Mouse (Mus musculus) MEL (cell line): ENCODE results near the gene Pcbp4. TPM values are rescaled to one million over a fixed set of nuclear protein-coding genes. Genes with fewer than 3 reads are reported as not detected.

Experiments used
- DNase-seq: peaks from one replicate; pipeline ENCODE4 v3.0.0; 2011; ENCODE audit warnings: low read depth, low spot score
- H3K27ac ChIP-seq: 2 replicates; pipeline ENCODE4 v1.5.1; 2012; ENCODE audit warnings: low read depth, mild to moderate bottlenecking, control low read depth, low read length, moderate library complexity; ENCODE audit not compliant: control insufficient read depth
- H3K27me3 ChIP-seq, 2 experiments: fragments of 150-350 bp in 1 of 2; sonication (generic) in 1 of 2; 2 replicates each; pipeline ENCODE4 v1.6.1; 2012; ENCODE audit warnings: low read length in 2 of 2, mild to moderate bottlenecking in 2 of 2, improper control_type of control experiment in 1 of 2, moderate library complexity in 1 of 2; ENCODE audit not compliant: insufficient read depth in 2 of 2, control insufficient read depth in 1 of 2
- H3K36me3 ChIP-seq, 2 experiments: 2 replicates each; pipeline ENCODE4 v1.6.1; 2012 to 2014; ENCODE audit warnings: low read length in 2 of 2, improper control_type of control experiment in 1 of 2, inconsistent platforms in 1 of 2, mild to moderate bottlenecking in 1 of 2; ENCODE audit not compliant: insufficient read depth in 2 of 2, control insufficient read depth in 1 of 2
- H3K4me1 ChIP-seq, 2 experiments: fragments of 150-350 bp in 1 of 2; sonication (generic) in 1 of 2; 2 replicates each; pipeline ENCODE4 v1.6.1; 2012; ENCODE audit warnings: low read length in 2 of 2, improper control_type of control experiment in 1 of 2, mild to moderate bottlenecking in 1 of 2; ENCODE audit not compliant: insufficient read depth in 2 of 2, control insufficient read depth in 1 of 2
- H3K4me3 ChIP-seq, 2 experiments: fragments of 150-350 bp in 1 of 2; sonication (generic) in 1 of 2; 2 replicates each; pipeline ENCODE4 v1.5.1; 2012; ENCODE audit warnings: low read depth in 2 of 2, low read length in 2 of 2, mild to moderate bottlenecking in 2 of 2, moderate library complexity in 2 of 2, control low read depth in 1 of 2, improper control_type of control experiment in 1 of 2; ENCODE audit not compliant: control insufficient read depth in 1 of 2, insufficient read depth in 1 of 2
- H3K79me2 ChIP-seq: 2 replicates; pipeline ENCODE4 v1.6.1; 2012; ENCODE audit warnings: mild to moderate bottlenecking, low read length, moderate library complexity; ENCODE audit not compliant: control insufficient read depth, poor library complexity, insufficient read depth
- H3K9ac ChIP-seq: 2 replicates; pipeline ENCODE4 v1.6.1; 2012; ENCODE audit warnings: low read depth, mild to moderate bottlenecking, control low read depth, low read length, moderate library complexity; ENCODE audit not compliant: control insufficient read depth, poor library complexity, severe bottlenecking
- H3K9me3 ChIP-seq: fragments of 150-350 bp; sonication (generic); replicated peaks from 2 replicates; pipeline ENCODE4 v1.6.1; 2012; ENCODE audit warnings: mild to moderate bottlenecking, low read length, improper control_type of control experiment, moderate library complexity; ENCODE audit not compliant: insufficient read depth
- CHD1 ChIP-seq: IDR thresholded peaks from 2 replicates; pipeline ENCODE4 v1.6.1; 2012; ENCODE audit warnings: low read depth, mild to moderate bottlenecking, inconsistent platforms, low read length, improper control_type of control experiment
- CHD2 ChIP-seq: IDR thresholded peaks from 2 replicates; pipeline ENCODE4 v1.6.1; 2011; ENCODE audit warnings: low read length, improper control_type of control experiment
- CTCF ChIP-seq, 3 experiments: IDR thresholded peaks in 2 of 3; conservative IDR thresholded peaks in 1 of 3; 2 replicates each; pipeline ENCODE4 v1.5.1; 2011 to 2012; ENCODE audit warnings: low read length in 3 of 3, low read depth in 2 of 3, mild to moderate bottlenecking in 2 of 3, improper control_type of control experiment in 1 of 3, inconsistent platforms in 1 of 3, mixed read lengths in 1 of 3, moderate library complexity in 1 of 3; ENCODE audit not compliant: control insufficient read depth in 1 of 3, insufficient read depth in 1 of 3, poor library complexity in 1 of 3, severe bottlenecking in 1 of 3
- E2F4 ChIP-seq: IDR thresholded peaks from 2 replicates; pipeline ENCODE4 v1.6.1; 2011; ENCODE audit warnings: low read depth, low read length, improper control_type of control experiment, borderline replicate concordance
- EP300 ChIP-seq, 2 experiments: IDR thresholded peaks; 2 replicates each; pipeline ENCODE4 v1.6.1; 2011; ENCODE audit warnings: improper control_type of control experiment in 2 of 2, low read length in 2 of 2, low read depth in 1 of 2, mild to moderate bottlenecking in 1 of 2
- ETS1 ChIP-seq: IDR thresholded peaks from 2 replicates; pipeline ENCODE4 v1.6.1; 2012; ENCODE audit warnings: low read depth, mild to moderate bottlenecking, inconsistent platforms, low read length, improper control_type of control experiment, moderate library complexity
- GABPA ChIP-seq: IDR thresholded peaks from 2 replicates; pipeline ENCODE4 v1.6.1; 2012; ENCODE audit warnings: low read depth, mild to moderate bottlenecking, inconsistent platforms, low read length, improper control_type of control experiment, moderate library complexity
- HCFC1 ChIP-seq: IDR thresholded peaks from 2 replicates; pipeline ENCODE4 v1.6.1; 2012; ENCODE audit warnings: low read depth, mild to moderate bottlenecking, inconsistent platforms, low read length, improper control_type of control experiment, moderate library complexity
- JUND ChIP-seq: IDR thresholded peaks from 2 replicates; pipeline ENCODE4 v1.6.1; 2011; ENCODE audit warnings: low read depth, mild to moderate bottlenecking, improper control_type of control experiment, low read length
- KAT2A ChIP-seq: conservative IDR thresholded peaks from 2 replicates; pipeline ENCODE4 v1.6.1; 2012; ENCODE audit warnings: low read depth, low read length, improper control_type of control experiment, inconsistent platforms
- MAFK ChIP-seq: IDR thresholded peaks from 2 replicates; pipeline ENCODE4 v1.6.1; 2011; ENCODE audit warnings: low read depth, mild to moderate bottlenecking, low read length, improper control_type of control experiment, borderline replicate concordance
- MAX ChIP-seq: IDR thresholded peaks from 2 replicates; pipeline ENCODE4 v1.6.1; 2011; ENCODE audit warnings: low read length, improper control_type of control experiment
- MAZ ChIP-seq: IDR thresholded peaks from 2 replicates; pipeline ENCODE4 v1.6.1; 2012; ENCODE audit warnings: low read depth, mild to moderate bottlenecking, inconsistent platforms, low read length, improper control_type of control experiment
- MEF2A ChIP-seq: IDR thresholded peaks from 2 replicates; pipeline ENCODE4 v1.6.1; 2014; ENCODE audit warnings: low read depth, mild to moderate bottlenecking, inconsistent platforms, low read length, improper control_type of control experiment; ENCODE audit not compliant: poor library complexity, insufficient replicate concordance, severe bottlenecking; ENCODE audit errors: extremely low read depth
- MXI1 ChIP-seq: IDR thresholded peaks from 2 replicates; pipeline ENCODE4 v1.6.1; 2011; ENCODE audit warnings: mild to moderate bottlenecking, low read depth, low read length, improper control_type of control experiment
- NELFE ChIP-seq: IDR thresholded peaks from 2 replicates; pipeline ENCODE4 v1.6.1; 2011; ENCODE audit warnings: low read depth, low read length, improper control_type of control experiment
- NRF1 ChIP-seq: IDR thresholded peaks from 2 replicates; pipeline ENCODE4 v1.6.1; 2014; ENCODE audit warnings: low read depth, mild to moderate bottlenecking, inconsistent platforms, low read length, improper control_type of control experiment, moderate library complexity; ENCODE audit not compliant: poor library complexity, insufficient read depth, severe bottlenecking
- POLR2AphosphoS2 ChIP-seq: IDR thresholded peaks from 2 replicates; pipeline ENCODE4 v1.6.1; 2011; ENCODE audit warnings: low read length, improper control_type of control experiment
- RAD21 ChIP-seq: IDR thresholded peaks from 2 replicates; pipeline ENCODE4 v1.6.1; 2011; ENCODE audit warnings: mild to moderate bottlenecking, low read depth, low read length, improper control_type of control experiment
- SIN3A ChIP-seq: IDR thresholded peaks from 2 replicates; pipeline ENCODE4 v1.6.1; 2012; ENCODE audit warnings: low read length, improper control_type of control experiment, inconsistent platforms
- SMC3 ChIP-seq: IDR thresholded peaks from 2 replicates; pipeline ENCODE4 v1.6.1; 2011; ENCODE audit warnings: low read depth, low read length, improper control_type of control experiment
- TAL1 ChIP-seq: IDR thresholded peaks from 2 replicates; pipeline ENCODE4 v1.6.1; 2012; ENCODE audit warnings: mild to moderate bottlenecking, inconsistent platforms, low read length, moderate library complexity, mixed read lengths
- UBTF ChIP-seq: IDR thresholded peaks from 2 replicates; pipeline ENCODE4 v1.6.1; 2012; ENCODE audit warnings: low read depth, mild to moderate bottlenecking, inconsistent platforms, low read length, improper control_type of control experiment, moderate library complexity, borderline replicate concordance; ENCODE audit not compliant: insufficient read depth
- ZC3H11A ChIP-seq: IDR thresholded peaks from 2 replicates; pipeline ENCODE4 v1.6.1; 2012; ENCODE audit warnings: low read depth, mild to moderate bottlenecking, inconsistent platforms, low read length, improper control_type of control experiment
- ZMIZ1 ChIP-seq: IDR thresholded peaks from 2 replicates; pipeline ENCODE4 v1.6.1; 2012; ENCODE audit warnings: low read depth, mild to moderate bottlenecking, inconsistent platforms, low read length, improper control_type of control experiment, moderate library complexity
- polyA plus RNA-seq, 2 experiments: library from polyadenylated mRNA; stranded (reverse) in 1 of 2; unstranded in 1 of 2; fragments of >175 nt in 1 of 2; fragments of >200 nt in 1 of 2; gene quantifications; 2 replicates each; pipeline versions ENCODE4 v1.2.1 to v1.2.4; 2012; ENCODE audit warnings: low replicate concordance in 2 of 2, low read depth in 1 of 2; ENCODE audit not compliant: insufficient read length in 2 of 2, insufficient read depth in 1 of 2, missing spikeins in 1 of 2
- total RNA-seq: library from RNA; depleted of rRNA; stranded (reverse); fragments of 300-350 nt; gene quantifications from 2 replicates; pipeline ENCODE4 v1.2.3, GENCODE M21; 2012

Pcbp4 gene
- total and polyA plus RNA-seq, 3 experiments: 7.7 to 36.6 TPM; not detected in 1

DNA sequence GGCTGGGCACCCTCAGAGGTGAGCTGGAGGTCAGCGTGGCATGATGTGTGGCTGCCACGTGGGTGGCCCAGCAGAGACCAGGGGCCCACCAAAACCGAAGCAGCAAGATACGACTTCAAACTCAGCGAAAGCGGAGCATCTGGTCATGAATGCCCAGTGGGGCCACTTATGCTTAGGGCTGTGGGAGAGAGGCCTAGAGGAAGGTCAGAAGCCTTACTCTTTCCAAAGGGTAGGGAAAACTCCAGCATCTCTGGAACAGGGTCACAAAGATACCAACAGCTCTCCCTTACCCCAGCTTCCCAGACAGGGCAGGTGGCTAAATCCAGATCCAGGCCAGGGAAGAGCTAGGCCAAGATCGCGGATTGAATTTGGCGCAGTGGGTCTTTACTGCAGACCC, 4.1 kb downstream of the Pcbp4 start:
- Histone ChIP-seq H3K9me3 (no peaks in the 10 kb centered on the region), H3K4me1 (peaks cover 0 to 3% of the 10 kb centered on the region in 2 experiments; a peak in 2 of 4 replicates), H3K27me3 (no peaks in the 10 kb centered on the region), H3K36me3 (peaks cover 0 to 2% of the 10 kb centered on the region in 2 experiments; a peak in 2 of 4 replicates), H3K79me2 (no peaks in the 10 kb centered on the region; the same call in 1 of the 2 replicates), H3K9ac (no peak overlapping the region), H3K27ac (no peak overlapping the region), H3K4me3 (no peak overlapping the region)
- TF ChIP-seq HCFC1 (no peak), EP300 (IDR thresholded peaks at IDR 0.05; ENCODE audit: low read depth in 1 of 2, low read length in 2 of 2) (no peak), SMC3 (no peak), MAFK (no peak), RAD21 (no peak), MAX (no peak), GABPA (no peak), POLR2AphosphoS2 (no peak), UBTF (no peak), CHD2 (no peak), NELFE (no peak), JUND (no peak), CHD1 (no peak), TAL1 (no peak), MAZ (no peak)
- DNase-seq: no peak

DNA sequence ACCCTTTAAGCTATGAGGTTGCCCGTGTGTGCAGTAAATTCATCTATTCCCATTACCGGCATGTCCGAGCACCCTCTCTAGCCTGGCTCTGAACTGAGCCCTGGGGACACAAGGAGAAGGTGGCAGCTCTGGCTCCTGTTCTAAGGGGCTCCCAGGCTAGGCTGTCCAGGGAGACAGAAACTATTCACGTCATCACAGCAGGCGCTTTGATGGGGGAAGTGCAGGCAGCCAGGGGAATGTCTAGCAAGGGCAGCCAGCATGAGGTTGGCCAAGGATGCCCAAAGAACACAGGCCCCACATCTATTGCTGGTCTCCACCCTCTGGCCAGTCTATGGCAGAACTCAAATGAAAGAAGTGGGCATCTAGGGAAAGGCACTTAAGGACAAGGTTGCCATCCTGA, 4.8 kb downstream of the Pcbp4 start:
- H3K4me3 ChIP-seq: no peak overlapping the region
- no peaks in the 10 kb centered on the region for H3K27me3 ChIP-seq
- no peak overlapping the region for H3K9ac ChIP-seq
- H3K4me1 ChIP-seq: peaks cover 0 to 2% of the 10 kb centered on the region in 2 experiments; a peak in 2 of 4 replicates
- no peak overlapping the region for H3K27ac ChIP-seq
- no peak for DNase-seq
- no peaks in the 10 kb centered on the region for H3K9me3 ChIP-seq
- H3K36me3 ChIP-seq: peaks cover 0 to under 1% of the 10 kb centered on the region in 2 experiments; a peak in 2 of 4 replicates
- no peak for TF ChIP-seq MEF2A
- TF ChIP-seq MAFK: no peak
- no peak for TF ChIP-seq RAD21
- no peak for TF ChIP-seq ZMIZ1
- TF ChIP-seq CHD1: no peak
- no peak for TF ChIP-seq NELFE
- TF ChIP-seq KAT2A: no peak
- no peak for TF ChIP-seq ETS1
- TF ChIP-seq E2F4: no peak
- TF ChIP-seq SIN3A: no peak
- TF ChIP-seq MXI1: no peak
- TF ChIP-seq HCFC1: no peak
- TF ChIP-seq NRF1: no peak
- no peak for TF ChIP-seq GABPA
- no peak for TF ChIP-seq CHD2
- no peak for TF ChIP-seq SMC3
- TF ChIP-seq ZC3H11A: no peak
- TF ChIP-seq CTCF (IDR thresholded peaks at IDR 0.05 in 2 of 3, conservative IDR thresholded peaks at IDR 0.05 in 1 of 3; ENCODE audit: control insufficient read depth in 1 of 3, insufficient read depth in 1 of 3, low read depth in 2 of 3, low read length in 3 of 3, poor library complexity in 1 of 3, severe bottlenecking in 1 of 3): no peak
- no peak for TF ChIP-seq JUND
- no peaks in the 10 kb centered on the region; the same call in 1 of the 2 replicates for H3K79me2 ChIP-seq
